ENCODE assay signal across 15 mouse cellular contexts in genomic region chr10:43162318-43162717, GRCm38 (mm10). TPM values are rescaled to one million over a fixed set of nuclear protein-coding genes. Genes with fewer than 3 reads are reported as not detected.
DNase-seq lines count a peak whose midpoint lies in the region; ATAC-seq lines count a peak whose summit lies in the region.
"Had no signal": no experiment of that assay in that cellular context is flagged by ENCODE, and none has a peak within 500 bp of the region (broad histone marks: within the 10 kb centered on the region; RNA-seq: fewer than 3 reads in every experiment).

No protein-coding gene starts in this region.

- H3K4me1 ChIP-seq in forebrain, embryonic 15.5 days = 0 out of 2 replicates have a peak, but pooled peaks cover 6% of the 10 kb centered on the region
- H3K4me1 ChIP-seq in forebrain, embryonic 10.5 days = no peaks in the 10 kb centered on the region
- peaks cover 18% of the 10 kb centered on the region for H3K4me1 ChIP-seq in midbrain, embryonic 13.5 days (replicated peaks)
- H3K4me1 ChIP-seq in midbrain, embryonic 10.5 days = peaks cover 9% of the 10 kb centered on the region
- H3K4me1 ChIP-seq in midbrain, embryonic 16.5 days (ENCODE audit: control insufficient read depth, insufficient read depth, low read length) = peaks cover 7% of the 10 kb centered on the region; the same call in 1 of the 2 replicates
- H3K4me1 ChIP-seq: limb, embryonic 15.5 days had no signal

- no peak overlapping the region for H3K27ac ChIP-seq in forebrain, embryonic 15.5 days (replicated peaks)
- H3K27ac ChIP-seq in forebrain, embryonic 10.5 days = no peak overlapping the region
- H3K27ac ChIP-seq in midbrain, embryonic 13.5 days = peak overlapping the region; percentile 81
- H3K27ac ChIP-seq in midbrain, embryonic 10.5 days (replicated peaks) = no peak overlapping the region
- H3K27ac ChIP-seq in midbrain, embryonic 16.5 days (ENCODE audit: low read length) = peak overlapping the region; percentile 57
- H3K27ac ChIP-seq: limb, embryonic 15.5 days had no signal

- 0 out of 2 replicates have a peak, but pooled peaks cover 8% of the 10 kb centered on the region for H3K9me3 ChIP-seq in forebrain, embryonic 15.5 days
- H3K9me3 ChIP-seq in forebrain, embryonic 10.5 days = peaks cover 15% of the 10 kb centered on the region
- H3K9me3 ChIP-seq in midbrain, embryonic 13.5 days = peaks cover 2% of the 10 kb centered on the region; the same call in 1 of the 2 replicates
- H3K9me3 ChIP-seq in midbrain, embryonic 10.5 days (replicated peaks) = peaks cover 7% of the 10 kb centered on the region
- no peaks in the 10 kb centered on the region for H3K9me3 ChIP-seq in midbrain, embryonic 16.5 days (replicated peaks; ENCODE audit: control insufficient read depth, low read length, poor library complexity, severe bottlenecking)
- H3K9me3 ChIP-seq: limb, embryonic 15.5 days had no signal

- no peak for DNase-seq in forebrain, embryonic 10.5 days (ENCODE audit: extremely low spot score, low spot score)
- no peak for DNase-seq in midbrain, embryonic 10.5 days (ENCODE audit: low spot score)
- no peak for DNase-seq in cerebellum, postnatal 10 days
- no peak for DNase-seq in right cerebral cortex, postnatal 10 days (ENCODE audit: low spot score in 2 of 2)
- no peak for DNase-seq in lung, postnatal 10 days
- DNase-seq: adrenal gland, postnatal 14 days; cerebellum, adult 9-11 months; heart, adult 18-20 months; lung, adult 18-20 months had no signal

- H3K27me3 ChIP-seq in forebrain, embryonic 15.5 days = no peaks in the 10 kb centered on the region
- H3K27me3 ChIP-seq in forebrain, embryonic 10.5 days (ENCODE audit: poor library complexity, severe bottlenecking) = no peaks in the 10 kb centered on the region
- H3K27me3 ChIP-seq in midbrain, embryonic 13.5 days = no peaks in the 10 kb centered on the region
- no peaks in the 10 kb centered on the region for H3K27me3 ChIP-seq in midbrain, embryonic 10.5 days (ENCODE audit: low read depth, poor library complexity, severe bottlenecking)
- H3K27me3 ChIP-seq in midbrain, embryonic 16.5 days (ENCODE audit: control insufficient read depth, insufficient read depth, low read depth, low read length) = no peaks in the 10 kb centered on the region
- H3K27me3 ChIP-seq: CH12.LX; limb, embryonic 15.5 days had no signal

- 0 out of 2 replicates have a peak, but pooled peaks have one; percentile 16 for ATAC-seq in forebrain, embryonic 15.5 days (replicated peaks)
- peak; percentile 73 for ATAC-seq in midbrain, embryonic 13.5 days
- peak; percentile 28; the same call in 1 of the 2 replicates for ATAC-seq in midbrain, embryonic 16.5 days

- no peak overlapping the region for H3K9ac ChIP-seq in forebrain, embryonic 15.5 days (replicated peaks)
- H3K9ac ChIP-seq in midbrain, embryonic 13.5 days (replicated peaks) = no peak overlapping the region
- H3K9ac ChIP-seq in midbrain, embryonic 16.5 days (ENCODE audit: low read depth, low read length) = no peak overlapping the region; the same call in 1 of the 2 replicates
- H3K9ac ChIP-seq: limb, embryonic 15.5 days had no signal

- H3K4me2 ChIP-seq in forebrain, embryonic 15.5 days (replicated peaks) = no peak overlapping the region
- peak overlapping the region; percentile 27 for H3K4me2 ChIP-seq in midbrain, embryonic 13.5 days (replicated peaks)
- peak overlapping the region; percentile 26; the same call in 1 of the 2 replicates for H3K4me2 ChIP-seq in midbrain, embryonic 16.5 days (ENCODE audit: low read length)
- H3K4me2 ChIP-seq: limb, embryonic 15.5 days had no signal

- no peak overlapping the region for H3K4me3 ChIP-seq in forebrain, embryonic 15.5 days
- no peak overlapping the region for H3K4me3 ChIP-seq in forebrain, embryonic 10.5 days
- peak overlapping the region; percentile 6; the same call in 1 of the 2 replicates for H3K4me3 ChIP-seq in midbrain, embryonic 13.5 days (replicated peaks)
- H3K4me3 ChIP-seq in midbrain, embryonic 10.5 days = no peak overlapping the region
- H3K4me3 ChIP-seq in midbrain, embryonic 16.5 days (ENCODE audit: low read depth, low read length) = no peak overlapping the region
- H3K4me3 ChIP-seq: limb, embryonic 15.5 days; myocyte had no signal

- 77% methylated on average over 12 of the region's 12 CpGs for WGBS in forebrain, embryonic 15.5 days
- 94% methylated on average over 12 of the region's 12 CpGs for WGBS in forebrain, embryonic 10.5 days
- 50% methylated on average over 12 of the region's 12 CpGs for WGBS in midbrain, embryonic 13.5 days
- WGBS in midbrain, embryonic 10.5 days = 88% methylated on average over 12 of the region's 12 CpGs
- 38% methylated on average over 12 of the region's 12 CpGs for WGBS in midbrain, embryonic 16.5 days

- H3K36me3 ChIP-seq in forebrain, embryonic 15.5 days = no peaks in the 10 kb centered on the region; the same call in 1 of the 2 replicates
- peaks cover 17% of the 10 kb centered on the region; the same call in 1 of the 2 replicates for H3K36me3 ChIP-seq in forebrain, embryonic 10.5 days (replicated peaks)
- H3K36me3 ChIP-seq in midbrain, embryonic 13.5 days = peaks cover 6% of the 10 kb centered on the region
- peaks cover 6% of the 10 kb centered on the region; the same call in 1 of the 2 replicates for H3K36me3 ChIP-seq in midbrain, embryonic 10.5 days
- no peaks in the 10 kb centered on the region for H3K36me3 ChIP-seq in midbrain, embryonic 16.5 days (ENCODE audit: control insufficient read depth, insufficient read depth, low read length)
- H3K36me3 ChIP-seq: limb, embryonic 15.5 days had no signal

RNA-seq across cellular contexts. Expression of gene Sobp, which starts 12.0 kb away (rescaled TPM):
- polyA plus RNA-seq in forebrain, embryonic 15.5 days (2015; fragmentation: Nextera tagmentation; extraction: Ambion mirVana) = 15.1 and 16.2 TPM in 2 replicates
- polyA plus RNA-seq in forebrain, embryonic 10.5 days (2016; fragmentation: Nextera tagmentation; extraction: Ambion mirVana) = 1.8 and 2.0 TPM in 2 replicates
- polyA plus RNA-seq in midbrain, embryonic 13.5 days (2015; fragmentation: Nextera tagmentation; extraction: Ambion mirVana) = 13.6 and 15.6 TPM in 2 replicates
- 2.0 and 2.3 TPM in 2 replicates for polyA plus RNA-seq in midbrain, embryonic 10.5 days (2016; fragmentation: Nextera tagmentation; extraction: Ambion mirVana)
- polyA plus RNA-seq in midbrain, embryonic 16.5 days (2015; fragmentation: Nextera tagmentation; extraction: Ambion mirVana) = 12.4 and 14.4 TPM in 2 replicates

RNA-seq across cellular contexts. Expression of gene 9030612E09Rik, which starts 12.2 kb away (rescaled TPM):
- polyA plus RNA-seq in forebrain, embryonic 15.5 days (2015; fragmentation: Nextera tagmentation; extraction: Ambion mirVana) = 2.0 and 2.5 TPM in 2 replicates
- polyA plus RNA-seq in forebrain, embryonic 10.5 days (2016; fragmentation: Nextera tagmentation; extraction: Ambion mirVana) = 1.0 and 1.1 TPM in 2 replicates
- 2.8 and 3.3 TPM in 2 replicates for polyA plus RNA-seq in midbrain, embryonic 13.5 days (2015; fragmentation: Nextera tagmentation; extraction: Ambion mirVana)
- polyA plus RNA-seq in midbrain, embryonic 10.5 days (2016; fragmentation: Nextera tagmentation; extraction: Ambion mirVana) = 0.79 and 1.3 TPM in 2 replicates
- polyA plus RNA-seq in midbrain, embryonic 16.5 days (2015; fragmentation: Nextera tagmentation; extraction: Ambion mirVana) = 1.8 and 2.6 TPM in 2 replicates

RNA-seq across cellular contexts. Expression of gene Pdss2, which starts 59.0 kb away (rescaled TPM):
- 15.1 and 16.1 TPM in 2 replicates for polyA plus RNA-seq in forebrain, embryonic 15.5 days (2015; fragmentation: Nextera tagmentation; extraction: Ambion mirVana)
- 17.1 and 17.2 TPM in 2 replicates for polyA plus RNA-seq in forebrain, embryonic 10.5 days (2016; fragmentation: Nextera tagmentation; extraction: Ambion mirVana)
- polyA plus RNA-seq in midbrain, embryonic 13.5 days (2015; fragmentation: Nextera tagmentation; extraction: Ambion mirVana) = 17.8 TPM in 2 replicates
- polyA plus RNA-seq in midbrain, embryonic 10.5 days (2016; fragmentation: Nextera tagmentation; extraction: Ambion mirVana) = 15.2 and 16.0 TPM in 2 replicates
- polyA plus RNA-seq in midbrain, embryonic 16.5 days (2015; fragmentation: Nextera tagmentation; extraction: Ambion mirVana) = 16.8 and 21.6 TPM in 2 replicates

Comparison
In these comparisons a context has a peak if more than half of its experiments do, and no peak if none do; other contexts are left out.
1. H3K27ac ChIP-seq: peak in midbrain, embryonic 13.5 days (single experiment) and midbrain, embryonic 16.5 days (single experiment); none in forebrain, embryonic 15.5 days (single experiment), forebrain, embryonic 10.5 days (single experiment) and midbrain, embryonic 10.5 days (single experiment).
2. ATAC-seq: peak in every context shown above with its lines; median percentile 73 in midbrain, embryonic 13.5 days; 28 in midbrain, embryonic 16.5 days; 16 in forebrain, embryonic 15.5 days.